Mouse (Mus musculus): ENCODE measurements around the gene Gm10681. TPM values are rescaled to one million over a fixed set of nuclear protein-coding genes. Genes with fewer than 3 reads are reported as not detected.

Gm10681 gene
- polyA plus RNA-seq, 1 experiment from 2014 or later: not detected

Other genes starting within 250 kb of the Gm10681 start
- gene Phgdh, start 248.8 kb downstream of the Gm10681 start, polyA plus RNA-seq (2015; fragmentation: Nextera tagmentation; extraction: Ambion mirVana): 291 and 356 TPM in 2 replicates
- 7.1 and 7.2 TPM in 2 replicates for gene Zfp697, start 206.3 kb downstream of the Gm10681 start, polyA plus RNA-seq (2015; fragmentation: Nextera tagmentation; extraction: Ambion mirVana)
- gene Gm4450, start 131.7 kb downstream of the Gm10681 start, polyA plus RNA-seq (2015; fragmentation: Nextera tagmentation; extraction: Ambion mirVana): not detected in 2 replicates
- gene Hsd3b4, start 78.3 kb downstream of the Gm10681 start, polyA plus RNA-seq (2015; fragmentation: Nextera tagmentation; extraction: Ambion mirVana): not detected in 2 replicates
- gene Hsd3b5, start 41.4 kb upstream of the Gm10681 start, polyA plus RNA-seq (2015; fragmentation: Nextera tagmentation; extraction: Ambion mirVana): not detected in 2 replicates
- gene Hsd3b2, start 135.7 kb upstream of the Gm10681 start, polyA plus RNA-seq (2015; fragmentation: Nextera tagmentation; extraction: Ambion mirVana): 0.18 and 0.28 TPM in 2 replicates
- 10.5 and 12.7 TPM in 2 replicates for gene Hsd3b3, start 174.3 kb upstream of the Gm10681 start, polyA plus RNA-seq (2015; fragmentation: Nextera tagmentation; extraction: Ambion mirVana)
- gene Hsd3b6, start 225.6 kb upstream of the Gm10681 start, polyA plus RNA-seq (2015; fragmentation: Nextera tagmentation; extraction: Ambion mirVana): 0.96 and 1.0 TPM in 2 replicates

Data from intestine, embryonic 15.5 days (tissue).